Mouse (Mus musculus) cerebellum, postnatal 36 days (tissue): ENCODE measurements around the gene Tmem41a.
"Not testable (repeated sequence)": the region's sequence is repeated elsewhere in the genome, so short reads cannot be mapped to it uniquely, and the experiment has no call there.

Source experiments
- DNase-seq, 2 experiments: peaks; one replicate each; pipeline ENCODE4 v3.0.0; 2021 to 2022; ENCODE audit warnings: mixed read lengths in 2 of 2

The Tmem41a gene

GRCm38 (mm10) chr16:21946761-21947715 lies at the start of gene Tmem41a:
Gene Tmem41a, minus strand, starts transcription at chr16:21947552.
- peak; percentile 88 to 94 for DNase-seq

DNA sequence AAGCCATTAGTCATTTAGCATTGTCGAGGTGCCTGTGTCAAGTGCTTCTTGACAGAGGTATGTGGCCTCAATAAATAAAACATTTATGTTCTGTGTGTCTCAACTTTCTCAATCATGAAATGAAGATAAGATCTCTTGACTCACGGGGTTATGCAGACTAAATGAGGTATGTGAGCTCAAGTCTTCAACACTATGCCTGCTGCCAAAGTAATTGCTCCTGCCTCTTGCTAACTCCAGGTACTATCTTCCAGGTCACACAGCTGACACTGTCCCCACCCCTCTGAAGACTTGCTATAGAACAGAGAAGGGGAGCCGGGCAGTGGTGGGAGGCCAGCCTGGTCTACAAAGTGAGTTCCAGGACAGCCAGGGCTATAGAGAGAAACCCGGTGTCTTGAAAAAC lies 49.0 kb upstream of the Tmem41a start:
- DNase-seq, result no peak

- no peak for DNase-seq
These were observed 48.0 kb upstream of the Tmem41a start, which contains the start of gene Liph for GRCm38 (mm10) chr16:21995304-21995703. Gene Liph, minus strand, starts transcription at chr16:21995663.

- no peak for DNase-seq
These were observed 44.4 kb upstream of the Tmem41a start for GRCm38 (mm10) chr16:21991774-21992173.

DNA sequence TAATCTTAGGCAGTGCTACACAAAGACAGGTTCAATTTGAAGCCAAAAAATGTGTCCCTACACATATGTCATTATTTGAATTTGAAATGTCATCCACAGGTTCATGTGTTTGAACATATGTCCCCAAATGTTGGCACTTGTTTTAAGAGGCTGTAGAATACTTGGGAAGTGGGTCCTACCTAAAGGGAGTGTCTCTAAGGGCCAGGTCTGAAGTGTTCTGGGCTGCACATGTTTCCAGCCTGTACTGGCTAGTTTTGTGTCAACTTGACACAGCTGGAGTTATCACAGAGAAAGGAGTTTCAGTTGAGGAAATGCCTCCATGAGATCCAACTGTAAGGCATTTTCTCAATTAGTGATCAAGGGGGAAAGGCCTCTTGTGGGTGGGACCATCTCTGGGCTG lies 43.5 kb upstream of the Tmem41a start:
- DNase-seq, result not testable (repeated sequence)

DNA sequence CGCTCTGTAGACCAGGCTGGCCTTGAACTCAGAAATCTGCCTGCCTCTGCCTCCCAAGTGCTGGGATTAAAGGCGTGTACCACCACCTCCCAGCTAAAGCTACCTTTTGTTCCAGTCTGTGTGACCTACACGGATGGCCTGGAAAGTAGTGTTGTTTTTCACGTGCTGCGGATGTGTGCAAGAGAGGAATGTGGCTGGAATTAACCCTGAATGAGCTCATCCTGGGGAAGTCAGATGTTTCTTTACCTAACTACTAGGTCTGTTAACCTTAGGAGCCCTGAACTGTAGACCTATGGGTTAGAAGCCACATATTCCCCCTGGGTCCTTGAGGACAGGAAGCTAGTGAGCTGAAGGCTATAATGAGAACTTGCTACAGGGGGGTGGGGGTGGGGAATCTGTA lies 40.6 kb upstream of the Tmem41a start:
- DNase-seq, result no peak

DNA sequence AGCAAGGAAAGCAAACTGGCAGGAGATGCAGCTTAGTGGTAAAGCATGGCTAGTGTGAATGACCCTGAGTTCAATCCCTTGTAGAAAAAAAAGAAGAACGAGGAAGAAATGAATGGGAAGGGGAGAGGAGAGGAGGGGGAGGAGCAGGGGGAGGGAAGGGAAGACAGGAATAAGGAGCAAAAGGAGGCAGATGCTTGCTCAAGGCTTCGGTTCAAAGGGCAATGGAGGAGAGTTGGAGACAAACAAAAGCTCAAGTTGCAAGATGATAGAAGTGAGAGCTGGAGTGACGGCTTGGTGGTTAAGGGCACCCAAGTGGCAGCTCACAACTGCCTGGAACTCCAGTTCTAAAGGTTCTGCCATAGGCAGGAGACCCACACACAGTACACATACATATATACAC lies 38.8 kb upstream of the Tmem41a start:
- no peak for DNase-seq

GRCm38 (mm10) chr16:21984091-21984490 lies 36.7 kb upstream of the Tmem41a start:
- no peak for DNase-seq

GRCm38 (mm10) chr16:21983581-21983980 lies 36.2 kb upstream of the Tmem41a start:
- DNase-seq, result no peak

GRCm38 (mm10) chr16:21983146-21983545 lies 35.8 kb upstream of the Tmem41a start:
- DNase-seq, result no peak

DNA sequence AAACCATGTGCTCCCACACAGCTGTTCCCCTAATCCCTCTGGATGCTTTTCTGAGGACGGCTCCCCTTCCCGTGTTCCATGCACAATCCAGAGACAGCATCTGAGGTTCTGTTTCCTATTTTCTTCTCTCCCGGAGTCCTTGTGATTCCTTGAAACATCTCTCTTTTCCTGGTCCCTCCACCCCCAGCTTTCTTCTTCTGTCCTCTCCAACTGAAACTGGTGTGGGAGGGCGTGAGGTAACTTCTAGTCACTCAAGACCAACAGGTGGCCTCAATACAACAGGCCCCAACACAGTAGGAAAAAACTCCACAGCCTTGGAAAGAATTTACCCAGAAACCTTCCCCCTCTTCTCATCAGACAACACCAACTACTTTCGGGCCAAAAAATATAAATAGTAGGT lies 30.0 kb upstream of the Tmem41a start:
- DNase-seq, result no peak

DNA sequence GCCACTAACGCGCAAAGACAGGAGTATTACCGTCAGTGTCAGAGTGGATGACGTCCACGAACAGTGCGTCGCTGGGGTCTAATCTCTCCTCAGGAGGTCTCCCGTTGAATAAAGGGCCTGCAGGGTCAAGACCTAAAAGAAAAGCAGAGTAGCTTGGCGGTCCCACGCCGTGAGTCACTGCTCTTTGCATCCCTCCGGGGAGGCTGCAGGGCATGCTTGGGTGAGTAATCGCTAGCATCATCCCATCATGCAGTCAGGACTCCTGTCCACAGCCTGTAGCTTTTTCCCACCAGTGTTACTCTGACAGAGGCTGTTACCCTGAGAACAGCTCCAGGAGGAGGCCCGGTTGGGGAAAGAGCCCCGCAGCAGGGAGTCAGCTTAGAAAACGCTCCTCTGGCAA lies 28.9 kb upstream of the Tmem41a start:
- peak in 1 of 2 experiments; percentile 6 for DNase-seq

- no peak for DNase-seq
These were observed 24.1 kb upstream of the Tmem41a start for GRCm38 (mm10) chr16:21971446-21971845.

- no peak for DNase-seq
These were observed 23.2 kb upstream of the Tmem41a start for GRCm38 (mm10) chr16:21970536-21970935.

DNA sequence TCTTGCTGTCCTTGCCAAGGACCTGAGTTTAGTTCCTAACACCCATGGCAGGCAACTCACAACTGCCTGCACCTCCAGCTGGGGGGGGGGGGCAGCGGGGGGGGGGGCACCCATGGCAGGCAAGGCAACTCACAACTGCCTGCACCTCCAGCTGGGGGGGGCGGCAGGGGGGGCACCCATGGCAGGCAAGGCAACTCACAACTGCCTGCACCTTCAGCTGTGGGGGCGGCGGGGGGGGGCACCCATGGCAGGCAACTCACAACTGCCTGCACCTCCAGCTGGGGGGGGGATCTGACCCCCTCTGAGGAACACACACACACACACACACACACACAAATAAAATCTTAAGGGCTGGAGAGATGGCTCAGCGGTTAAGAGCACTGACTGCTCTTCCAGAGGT lies 22.5 kb upstream of the Tmem41a start:
- no peak for DNase-seq

DNA sequence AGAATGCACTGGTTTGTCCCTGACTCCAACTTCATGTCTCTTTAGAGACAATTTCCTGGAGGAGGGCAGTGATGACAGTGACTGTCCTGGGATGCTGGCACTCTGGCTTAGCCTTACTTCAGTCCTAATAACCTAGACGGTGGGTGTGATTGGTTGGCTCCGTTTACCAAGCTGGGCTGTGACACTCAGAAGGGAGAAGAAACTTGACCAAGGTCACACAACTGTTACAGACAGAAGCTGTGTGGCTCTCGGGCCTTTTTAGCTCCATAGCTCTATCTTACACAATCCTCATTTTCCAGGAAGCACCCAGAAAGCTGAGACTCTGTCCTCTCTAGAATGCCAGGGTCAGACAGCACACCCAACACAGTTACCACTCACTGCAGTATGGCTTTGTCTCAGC lies 18.2 kb upstream of the Tmem41a start:
- no peak for DNase-seq

DNA sequence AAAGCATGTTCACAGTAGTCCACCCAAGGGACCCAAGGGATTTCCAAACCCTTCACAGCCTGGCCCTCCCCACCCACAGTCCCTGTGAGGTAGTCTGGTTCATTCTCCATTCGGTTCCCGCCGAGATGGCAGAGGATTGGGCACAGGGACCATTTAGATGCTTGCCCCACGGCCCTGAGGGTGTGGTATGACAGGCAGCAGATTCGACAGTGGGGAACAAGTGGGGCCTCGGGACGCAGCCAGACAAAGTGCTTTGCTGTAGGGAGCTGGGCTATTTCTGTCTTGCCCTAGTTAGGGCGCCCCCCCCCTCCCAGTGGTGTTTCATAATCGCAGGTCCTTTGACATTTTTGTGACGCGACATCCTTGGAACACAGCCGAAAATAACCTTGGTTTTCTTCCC lies 8.2 kb upstream of the Tmem41a start:
- DNase-seq, result no peak

GRCm38 (mm10) chr16:21928471-21928870 lies 18.9 kb downstream of the Tmem41a start:
- no peak for DNase-seq

GRCm38 (mm10) chr16:21916681-21917080 lies 30.7 kb downstream of the Tmem41a start:
- peak; percentile 36 to 45 for DNase-seq

- no peak for DNase-seq
These were observed 34.0 kb downstream of the Tmem41a start for GRCm38 (mm10) chr16:21913347-21913746.

- DNase-seq, result not testable (repeated sequence)
These were observed 38.4 kb downstream of the Tmem41a start for GRCm38 (mm10) chr16:21908906-21909305.

- DNase-seq, result no peak
These were observed 40.5 kb downstream of the Tmem41a start for GRCm38 (mm10) chr16:21906902-21907301.

DNA sequence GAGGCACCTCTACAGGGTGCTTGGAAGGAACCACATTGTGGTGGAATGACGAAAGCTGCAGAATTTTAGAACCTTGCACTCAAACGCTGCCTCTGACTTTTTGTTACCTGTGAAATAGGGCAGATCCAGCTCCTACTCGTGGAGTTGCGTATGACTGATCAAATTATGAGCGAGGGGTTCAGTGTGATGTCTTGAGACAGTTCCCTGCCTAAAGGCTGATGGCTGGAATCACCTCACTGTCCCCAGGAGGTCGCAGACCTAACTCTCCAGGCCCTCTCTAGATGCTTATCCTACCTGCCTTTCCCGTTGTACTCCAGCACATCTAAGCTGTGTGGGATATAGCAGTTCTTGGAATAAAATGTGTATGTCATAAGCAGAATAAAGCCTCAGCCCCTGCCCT lies 41.4 kb downstream of the Tmem41a start:
- DNase-seq, result no peak

DNA sequence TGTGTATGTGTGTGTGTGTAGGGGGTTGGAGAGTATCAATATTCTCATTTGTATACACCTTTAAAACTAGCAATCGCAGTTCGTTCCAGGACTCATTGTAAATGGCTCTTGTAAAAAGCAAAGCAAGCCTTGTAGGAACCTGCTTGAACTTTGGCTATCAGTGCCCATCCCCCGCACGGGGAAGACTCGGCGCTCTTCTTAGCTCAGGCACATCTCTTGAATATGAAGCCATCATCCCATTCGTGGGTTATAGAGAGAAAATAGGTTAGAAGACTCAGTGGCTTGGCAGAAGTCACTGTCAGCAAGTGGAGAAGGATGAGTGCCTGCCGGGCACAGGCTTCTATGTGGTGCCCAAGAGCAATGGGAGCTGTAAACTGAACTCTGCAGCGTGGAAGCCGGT lies 42.7 kb downstream of the Tmem41a start:
- no peak for DNase-seq

- DNase-seq, result no peak
These were observed 46.1 kb downstream of the Tmem41a start for GRCm38 (mm10) chr16:21901286-21901685.
